Mouse (Mus musculus) liver, embryonic 14.5 days (tissue): ENCODE results near the gene Myl9.

Source experiments
- CTCF ChIP-seq: IDR thresholded peaks from 2 replicates; pipeline ENCODE4 v1.5.1; 2016; ENCODE audit warnings: antibody characterized with exemption, low read depth, control low read depth
- EP300 ChIP-seq: IDR thresholded peaks from 2 replicates; pipeline ENCODE4 v1.6.1; 2016; ENCODE audit warnings: antibody characterized with exemption, low read depth

DNA sequence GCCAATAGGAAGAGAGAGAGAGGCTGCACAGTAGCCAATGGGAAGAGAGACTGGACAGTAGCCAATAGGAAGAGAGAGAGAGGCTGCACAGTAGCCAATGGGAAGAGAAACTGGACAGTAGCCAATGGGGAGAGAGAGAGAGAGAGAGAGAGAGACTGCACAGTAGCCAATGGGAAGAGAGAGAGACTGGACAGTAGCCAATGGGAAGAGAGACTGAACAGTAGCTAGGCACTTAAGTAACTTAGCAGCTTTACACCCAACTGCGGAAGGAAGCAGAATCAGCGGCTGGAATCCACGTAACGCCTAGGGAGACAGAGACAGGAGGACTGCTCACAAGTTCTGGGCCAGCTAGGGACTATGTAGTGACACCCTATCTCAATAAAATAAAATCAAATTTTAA lies 29.4 kb downstream of the Myl9 start:
- TF ChIP-seq CTCF (no peak), EP300 (no peak)
